Mouse (Mus musculus) gastrocnemius, postnatal 36 days (tissue): Measurements from ENCODE around the gene Gm8764. TPM values are rescaled to one million over a fixed set of nuclear protein-coding genes. Genes with fewer than 3 reads are reported as not detected.
"Not testable (repeated sequence)": the region's sequence is repeated elsewhere in the genome, so short reads cannot be mapped to it uniquely, and the experiment has no call there.

Experiments
- DNase-seq, 2 experiments: peaks; one replicate each; pipeline ENCODE4 v3.0.0; 2022
- intact Hi-C: fragments of 180-260 bp; cut with DNase I; formaldehyde crosslinking; loops from one replicate; pipeline ENCODE4 v1.15.1; 2025
- long read RNA-seq, 2 experiments: library from polyadenylated mRNA; stranded (forward); transcript quantifications; one replicate each; pipeline ENCODE4 v2.0.0; 2021
- total RNA-seq, 2 experiments: library from RNA; stranded (reverse); gene quantifications; 2 replicates each; pipeline ENCODE4 v1.2.3; 2021

Gm8764 gene
- total RNA-seq, result not detected
- long read RNA-seq, experiment 1, result 0 reads
- long read RNA-seq, experiment 2, result 0 reads

DNA sequence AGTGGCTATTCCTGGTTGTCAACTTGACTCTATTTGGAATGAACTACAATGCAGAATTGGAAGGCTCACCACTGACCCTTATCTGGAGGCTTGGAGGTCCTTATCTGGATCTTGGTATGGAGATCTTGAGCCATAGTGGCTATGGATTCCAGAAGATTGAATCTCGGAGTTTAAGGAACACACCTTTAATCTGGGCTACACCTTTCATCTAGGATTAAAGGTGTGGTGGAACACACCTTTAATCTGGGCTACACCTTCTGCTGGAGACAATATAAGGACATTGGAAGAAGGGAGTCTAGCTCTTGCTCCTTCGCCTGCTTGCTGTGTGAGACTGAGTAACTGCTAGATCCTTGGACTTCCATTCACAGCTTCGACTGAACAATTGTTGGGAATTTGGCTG is at the start of gene Gm8764:
Gene Gm8764 (plus strand): TSS at position 301 of the 400 bp plus-strand sequence.
- intact Hi-C loops, DNase-seq: not testable (repeated sequence)

DNA sequence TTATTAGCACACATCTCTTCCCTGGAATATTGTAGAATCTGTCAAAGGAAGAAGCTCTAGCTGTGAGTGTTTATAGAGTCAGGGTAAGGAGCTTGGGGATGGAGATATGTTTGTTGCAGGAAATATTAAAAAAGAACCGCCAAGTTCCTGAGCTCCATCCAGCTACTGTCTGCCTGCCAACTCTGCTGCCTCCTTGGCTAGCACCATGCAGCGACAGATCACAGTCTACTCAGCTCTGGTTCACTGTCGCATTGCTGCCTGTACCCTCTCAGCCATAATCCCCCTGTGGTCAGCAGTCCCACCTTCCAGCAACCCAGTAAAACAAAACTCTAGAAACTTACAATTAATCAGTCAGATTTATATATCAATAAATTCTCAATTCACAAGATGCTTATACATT is 49.8 kb upstream of the Gm8764 start:
- intact Hi-C loops, result no loop called here

DNA sequence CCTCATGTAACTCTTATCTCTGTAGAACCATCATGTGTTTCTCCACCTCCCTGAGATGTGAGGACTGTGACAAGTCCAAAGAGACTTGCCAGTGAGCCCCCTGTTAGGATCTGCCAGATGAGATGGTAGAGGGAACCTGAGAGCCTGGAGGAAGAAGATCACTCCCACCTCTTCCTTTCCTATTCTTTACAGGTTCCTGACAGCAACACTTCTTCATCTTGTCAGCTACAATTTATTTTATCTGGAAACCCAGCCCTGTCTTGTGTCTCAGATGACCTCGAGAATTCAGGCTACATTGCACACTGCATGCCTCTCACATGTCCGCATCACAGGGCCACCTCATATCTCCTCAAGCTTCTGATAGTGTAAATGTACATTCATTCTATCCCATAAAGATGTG is 41.5 kb upstream of the Gm8764 start:
- DNase-seq, result no peak
- intact Hi-C loops, result no loop called here

More for the DNA sequence above, 49.8 kb upstream of the Gm8764 start:
- no peak for DNase-seq

DNA sequence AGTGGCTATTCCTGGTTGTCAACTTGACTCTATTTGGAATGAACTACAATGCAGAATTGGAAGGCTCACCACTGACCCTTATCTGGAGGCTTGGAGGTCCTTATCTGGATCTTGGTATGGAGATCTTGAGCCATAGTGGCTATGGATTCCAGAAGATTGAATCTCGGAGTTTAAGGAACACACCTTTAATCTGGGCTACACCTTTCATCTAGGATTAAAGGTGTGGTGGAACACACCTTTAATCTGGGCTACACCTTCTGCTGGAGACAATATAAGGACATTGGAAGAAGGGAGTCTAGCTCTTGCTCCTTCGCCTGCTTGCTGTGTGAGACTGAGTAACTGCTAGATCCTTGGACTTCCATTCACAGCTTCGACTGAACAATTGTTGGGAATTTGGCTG is 17.1 kb upstream of the Gm8764 start, which contains the start of gene Gm21293:
Gene Gm21293 (plus strand): TSS at position 301 of the 400 bp plus-strand sequence.
- DNase-seq, intact Hi-C loops: not testable (repeated sequence)

DNA sequence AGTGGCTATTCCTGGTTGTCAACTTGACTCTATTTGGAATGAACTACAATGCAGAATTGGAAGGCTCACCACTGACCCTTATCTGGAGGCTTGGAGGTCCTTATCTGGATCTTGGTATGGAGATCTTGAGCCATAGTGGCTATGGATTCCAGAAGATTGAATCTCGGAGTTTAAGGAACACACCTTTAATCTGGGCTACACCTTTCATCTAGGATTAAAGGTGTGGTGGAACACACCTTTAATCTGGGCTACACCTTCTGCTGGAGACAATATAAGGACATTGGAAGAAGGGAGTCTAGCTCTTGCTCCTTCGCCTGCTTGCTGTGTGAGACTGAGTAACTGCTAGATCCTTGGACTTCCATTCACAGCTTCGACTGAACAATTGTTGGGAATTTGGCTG is 8.6 kb upstream of the Gm8764 start, which contains the start of gene Gm6763:
Gene Gm6763 (plus strand): TSS at position 301 of the 400 bp plus-strand sequence.
- DNase-seq, intact Hi-C loops: not testable (repeated sequence)

DNA sequence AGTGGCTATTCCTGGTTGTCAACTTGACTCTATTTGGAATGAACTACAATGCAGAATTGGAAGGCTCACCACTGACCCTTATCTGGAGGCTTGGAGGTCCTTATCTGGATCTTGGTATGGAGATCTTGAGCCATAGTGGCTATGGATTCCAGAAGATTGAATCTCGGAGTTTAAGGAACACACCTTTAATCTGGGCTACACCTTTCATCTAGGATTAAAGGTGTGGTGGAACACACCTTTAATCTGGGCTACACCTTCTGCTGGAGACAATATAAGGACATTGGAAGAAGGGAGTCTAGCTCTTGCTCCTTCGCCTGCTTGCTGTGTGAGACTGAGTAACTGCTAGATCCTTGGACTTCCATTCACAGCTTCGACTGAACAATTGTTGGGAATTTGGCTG is 8.4 kb downstream of the Gm8764 start, which contains the start of gene Gm21304:
Gene Gm21304 (plus strand): TSS at position 301 of the 400 bp plus-strand sequence.
- DNase-seq, intact Hi-C loops: not testable (repeated sequence)

DNA sequence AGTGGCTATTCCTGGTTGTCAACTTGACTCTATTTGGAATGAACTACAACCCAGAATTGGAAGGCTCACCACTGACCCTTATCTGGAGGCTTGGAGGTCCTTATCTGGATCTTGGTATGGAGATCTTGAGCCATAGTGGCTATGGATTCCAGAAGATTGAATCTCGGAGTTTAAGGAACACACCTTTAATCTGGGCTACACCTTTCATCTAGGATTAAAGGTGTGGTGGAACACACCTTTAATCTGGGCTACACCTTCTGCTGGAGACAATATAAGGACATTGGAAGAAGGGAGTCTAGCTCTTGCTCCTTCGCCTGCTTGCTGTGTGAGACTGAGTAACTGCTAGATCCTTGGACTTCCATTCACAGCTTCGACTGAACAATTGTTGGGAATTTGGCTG is 16.9 kb downstream of the Gm8764 start, which contains the start of gene Gm21312:
Gene Gm21312 (plus strand): TSS at position 301 of the 400 bp plus-strand sequence.
- DNase-seq, intact Hi-C loops: not testable (repeated sequence)

DNA sequence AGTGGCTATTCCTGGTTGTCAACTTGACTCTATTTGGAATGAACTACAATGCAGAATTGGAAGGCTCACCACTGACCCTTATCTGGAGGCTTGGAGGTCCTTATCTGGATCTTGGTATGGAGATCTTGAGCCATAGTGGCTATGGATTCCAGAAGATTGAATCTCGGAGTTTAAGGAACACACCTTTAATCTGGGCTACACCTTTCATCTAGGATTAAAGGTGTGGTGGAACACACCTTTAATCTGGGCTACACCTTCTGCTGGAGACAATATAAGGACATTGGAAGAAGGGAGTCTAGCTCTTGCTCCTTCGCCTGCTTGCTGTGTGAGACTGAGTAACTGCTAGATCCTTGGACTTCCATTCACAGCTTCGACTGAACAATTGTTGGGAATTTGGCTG is 25.4 kb downstream of the Gm8764 start, which contains the start of gene Gm20765:
Gene Gm20765 (plus strand): TSS at position 301 of the 400 bp plus-strand sequence.
- intact Hi-C loops, DNase-seq: not testable (repeated sequence)

DNA sequence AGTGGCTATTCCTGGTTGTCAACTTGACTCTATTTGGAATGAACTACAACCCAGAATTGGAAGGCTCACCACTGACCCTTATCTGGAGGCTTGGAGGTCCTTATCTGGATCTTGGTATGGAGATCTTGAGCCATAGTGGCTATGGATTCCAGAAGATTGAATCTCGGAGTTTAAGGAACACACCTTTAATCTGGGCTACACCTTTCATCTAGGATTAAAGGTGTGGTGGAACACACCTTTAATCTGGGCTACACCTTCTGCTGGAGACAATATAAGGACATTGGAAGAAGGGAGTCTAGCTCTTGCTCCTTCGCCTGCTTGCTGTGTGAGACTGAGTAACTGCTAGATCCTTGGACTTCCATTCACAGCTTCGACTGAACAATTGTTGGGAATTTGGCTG is 33.9 kb downstream of the Gm8764 start, which contains the start of gene Gm4340:
Gene Gm4340 (plus strand): TSS at position 301 of the 400 bp plus-strand sequence.
- intact Hi-C loops, DNase-seq: not testable (repeated sequence)

DNA sequence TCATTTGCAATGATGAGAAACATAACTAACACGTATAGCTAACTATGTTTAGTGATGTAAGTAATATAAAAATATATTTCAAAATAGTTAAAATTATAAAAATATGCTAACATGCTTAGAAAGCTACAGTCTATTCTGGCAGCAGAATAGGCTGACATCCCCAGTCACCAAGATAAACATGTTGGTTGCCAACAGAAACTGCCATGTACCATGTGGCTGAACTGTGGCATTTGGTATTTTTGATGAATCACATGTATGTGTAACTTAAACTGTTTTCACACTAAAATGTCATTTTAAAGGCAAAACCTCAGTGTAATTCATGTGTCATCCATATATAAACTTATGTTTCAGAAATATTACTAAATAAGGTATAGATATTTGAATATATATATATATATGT is 49.8 kb downstream of the Gm8764 start:
- no peak for DNase-seq
- intact Hi-C loops, result no loop called here

DNA sequence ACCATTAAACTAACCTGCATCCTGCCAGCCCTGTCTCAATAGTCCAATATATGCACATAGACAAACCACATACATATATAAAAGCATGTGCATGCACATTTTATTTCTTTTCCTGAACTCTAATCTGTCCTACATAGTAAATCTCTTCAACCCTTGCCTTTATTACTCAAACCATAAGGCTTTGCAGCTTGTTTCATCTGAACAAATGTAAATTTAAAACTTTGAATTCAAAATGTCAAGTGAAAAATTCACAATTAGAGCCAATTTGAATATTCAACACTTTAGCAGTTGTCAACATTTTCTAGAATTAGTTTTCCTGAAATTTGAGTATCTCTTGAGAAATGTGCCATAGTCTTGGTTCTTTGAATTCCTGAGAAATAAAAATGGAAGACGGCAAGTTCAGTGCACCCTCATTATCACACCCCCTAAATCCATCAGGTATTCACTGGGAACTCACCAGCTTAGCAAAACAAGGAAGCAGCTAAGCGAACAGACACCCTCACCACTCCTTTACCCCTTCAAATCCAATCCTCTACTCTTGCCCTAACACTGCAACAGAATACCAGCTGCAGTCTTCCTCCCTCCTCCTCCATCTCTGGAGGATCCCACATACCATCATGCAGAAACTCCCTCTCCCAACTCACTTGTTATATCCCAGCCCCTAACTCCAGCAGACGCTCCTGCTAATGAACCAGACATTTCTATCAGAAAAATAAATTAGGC is 50.6 kb downstream of the Gm8764 start:
- DNase-seq, result no peak
- intact Hi-C loops, result no loop called here

Other genes with a start within 250 kb of the Gm8764 start
- gene Gm21293, start 17.0 kb upstream of the Gm8764 start, total RNA-seq, result not detected
- not detected for gene Gm6763, start 8.5 kb upstream of the Gm8764 start, total RNA-seq
- gene Gm21304, start 8.5 kb downstream of the Gm8764 start, total RNA-seq, result not detected
- gene Gm21312, start 17.0 kb downstream of the Gm8764 start, total RNA-seq, result not detected
- gene Gm20765, start 25.5 kb downstream of the Gm8764 start, total RNA-seq, result not detected
- not detected for gene Gm4340, start 34.0 kb downstream of the Gm8764 start, total RNA-seq